Mouse (Mus musculus) megakaryocyte progenitor cell, adult 5-6 weeks (primary cell): ENCODE measurements around the gene Fndc11. TPM values are rescaled to one million over a fixed set of nuclear protein-coding genes. Genes with fewer than 3 reads are reported as not detected.

Experiments used
- ATAC-seq: replicated peaks from 2 replicates; pipeline ENCODE4 v1.8.0; 2016; ENCODE audit warnings: mild to moderate bottlenecking, moderate TSS enrichment, inconsistent platforms; ENCODE audit not compliant: poor library complexity
- total RNA-seq, 2 experiments: library from RNA; stranded (forward) in 1 of 2; stranded (reverse) in 1 of 2; fragments of 157-497, 149-512 nt in 1 of 2; fragments of 200-1000 nt in 1 of 2; gene quantifications; 2 replicates each; pipeline versions ENCODE4 v1.2.3 to v1.2.4; 2015 to 2017

Gene Fndc11
- total RNA-seq, 2 experiments from 2014 or later: not detected

DNA sequence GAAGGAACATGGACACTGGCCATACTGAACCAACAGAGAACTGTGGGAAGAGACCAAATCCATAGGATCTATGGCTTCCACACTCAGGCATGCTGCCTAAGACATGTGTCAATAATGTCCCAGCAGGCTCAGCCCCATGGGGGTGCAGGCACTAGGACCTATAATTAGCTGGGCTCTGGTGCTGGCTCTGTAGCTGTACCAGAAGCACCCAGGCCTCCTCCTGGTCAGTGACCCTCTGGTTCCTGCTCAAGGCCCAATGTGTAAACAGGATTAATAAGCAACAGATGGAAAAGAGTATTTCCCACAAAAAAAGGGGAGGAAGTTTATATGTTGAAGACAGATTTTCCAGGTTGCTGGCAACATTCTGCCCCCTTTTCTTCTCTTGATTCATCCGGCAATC is 33.4 kb downstream of the Fndc11 start:
- ATAC-seq: no peak

- ATAC-seq: no peak
Observed at GRCm38 (mm10) chr2:181266839-181267238, 47.0 kb downstream of the Fndc11 start.

GRCm38 (mm10) chr2:181272092-181272491 is 52.3 kb downstream of the Fndc11 start:
- no peak for ATAC-seq

Other genes starting within 250 kb of the Fndc11 start
- 0.12 and 0.42 TPM in 2 replicates for gene Col20a1, start 233.5 kb upstream of the Fndc11 start, total RNA-seq (2015)
- 0.10 TPM in 1 of 2 replicates, not detected in the other for gene Col20a1, start 233.5 kb upstream of the Fndc11 start, total RNA-seq (2017)
- gene Chrna4, start 176.5 kb upstream of the Fndc11 start, total RNA-seq (2015): not detected in 2 replicates
- not detected in 2 replicates for gene Chrna4, start 176.5 kb upstream of the Fndc11 start, total RNA-seq (2017)
- gene Kcnq2, start 84.7 kb upstream of the Fndc11 start, total RNA-seq (2015): not detected in 2 replicates
- not detected in 2 replicates for gene Kcnq2, start 84.7 kb upstream of the Fndc11 start, total RNA-seq (2017)
- not detected in 2 replicates for gene Eef1a2, start 63.0 kb upstream of the Fndc11 start, total RNA-seq (2015)
- gene Eef1a2, start 63.0 kb upstream of the Fndc11 start, total RNA-seq (2017): not detected in 2 replicates
- 85.7 and 109 TPM in 2 replicates for gene Ppdpf, start 32.8 kb upstream of the Fndc11 start, total RNA-seq (2015)
- 68.8 and 73.0 TPM in 2 replicates for gene Ppdpf, start 32.8 kb upstream of the Fndc11 start, total RNA-seq (2017)
- gene Ptk6, start 17.2 kb upstream of the Fndc11 start, total RNA-seq (2015): not detected in 2 replicates
- not detected in 2 replicates for gene Ptk6, start 17.2 kb upstream of the Fndc11 start, total RNA-seq (2017)
- gene Srms, start 6.8 kb upstream of the Fndc11 start, total RNA-seq (2015): not detected in 2 replicates
- gene Srms, start 6.8 kb upstream of the Fndc11 start, total RNA-seq (2017): not detected in 2 replicates
- gene Helz2, start 22.0 kb downstream of the Fndc11 start, total RNA-seq (2015): 3.4 and 5.0 TPM in 2 replicates
- 4.0 and 4.8 TPM in 2 replicates for gene Helz2, start 22.0 kb downstream of the Fndc11 start, total RNA-seq (2017)
- 12.5 and 12.6 TPM in 2 replicates for gene Gmeb2, start 68.0 kb downstream of the Fndc11 start, total RNA-seq (2015)
- gene Gmeb2, start 68.0 kb downstream of the Fndc11 start, total RNA-seq (2017): 13.4 and 13.6 TPM in 2 replicates
- gene Stmn3, start 94.5 kb downstream of the Fndc11 start, total RNA-seq (2015): not detected in 2 replicates
- not detected in 2 replicates for gene Stmn3, start 94.5 kb downstream of the Fndc11 start, total RNA-seq (2017)
- 53.4 and 78.0 TPM in 2 replicates for gene Rtel1, start 99.7 kb downstream of the Fndc11 start, total RNA-seq (2015)
- gene Rtel1, start 99.7 kb downstream of the Fndc11 start, total RNA-seq (2017): 41.9 and 53.0 TPM in 2 replicates
- 7.0 and 8.2 TPM in 2 replicates for gene Zgpat, start 144.9 kb downstream of the Fndc11 start, total RNA-seq (2015)
- 38.2 and 48.2 TPM in 2 replicates for gene Zgpat, start 144.9 kb downstream of the Fndc11 start, total RNA-seq (2017)
- 26.8 and 28.6 TPM in 2 replicates for gene Arfrp1, start 145.4 kb downstream of the Fndc11 start, total RNA-seq (2015)
- gene Arfrp1, start 145.4 kb downstream of the Fndc11 start, total RNA-seq (2017): 62.1 and 70.2 TPM in 2 replicates
- 25.4 and 26.5 TPM in 2 replicates for gene Lime1, start 160.1 kb downstream of the Fndc11 start, total RNA-seq (2015)
- 12.7 and 18.1 TPM in 2 replicates for gene Lime1, start 160.1 kb downstream of the Fndc11 start, total RNA-seq (2017)
- 1.2 and 1.8 TPM in 2 replicates for gene Zbtb46, start 239.4 kb downstream of the Fndc11 start, total RNA-seq (2015)
- 1.9 and 5.4 TPM in 2 replicates for gene Zbtb46, start 239.4 kb downstream of the Fndc11 start, total RNA-seq (2017)